Mouse (Mus musculus): ENCODE measurements around the gene Lrrfip2. TPM values are rescaled to one million over a fixed set of nuclear protein-coding genes. Genes with fewer than 3 reads are reported as not detected.

The Lrrfip2 gene
- total and polyA plus RNA-seq, 3 experiments, result 16.6 to 30.9 (median 25.2) TPM

GRCm38 (mm10) chr9:111208185-111208584 is 90.8 kb downstream of the Lrrfip2 start:
- no peak overlapping the region for H3K9ac ChIP-seq (ENCODE audit: insufficient read depth, low read depth)
- dilution Hi-C loops (cut with MboI; ENCODE audit: extremely low pct_ligation_motif_present, extremely low pct_unique_long_range_greater_than_20kb, low sequenced_read_pairs) (no loop called here), in situ Hi-C loops (cut with MboI; ENCODE audit: low pct_ligation_motif_present, low pct_unique_long_range_greater_than_20kb, low sequenced_read_pairs) (no loop called here)
- H3K27me3 ChIP-seq (replicated peaks), result no peaks in the 10 kb centered on the region
- H3K4me2 ChIP-seq (ENCODE audit: insufficient read depth, low read depth, poor library complexity, severe bottlenecking), result no peak overlapping the region
- H3K36me3 ChIP-seq (replicated peaks in 1 of 2; ENCODE audit: control insufficient read depth in 1 of 2, insufficient read depth in 1 of 2, low read length in 1 of 2), result peaks cover 6 to 28% of the 10 kb centered on the region in 2 experiments
- H3K4me1 ChIP-seq (ENCODE audit: control insufficient read depth in 1 of 2, insufficient read depth in 2 of 2), result peaks cover 3 to 20% of the 10 kb centered on the region in 2 experiments; a peak in 2 of 4 replicates
- no peaks in the 10 kb centered on the region for H3K79me2 ChIP-seq (replicated peaks; ENCODE audit: control insufficient read depth, extremely low read depth, insufficient read depth, poor library complexity, severe bottlenecking)
- TF ChIP-seq CHD1 (IDR thresholded peaks at IDR 0.05; ENCODE audit: low read depth, low read length), result no peak
- TF ChIP-seq TBP (conservative IDR thresholded peaks at IDR 0.05; ENCODE audit: low read depth, low read length), result no peak
- no peak for TF ChIP-seq UBTF (IDR thresholded peaks at IDR 0.05; ENCODE audit: low read depth, low read length)
- TF ChIP-seq NRF1 (IDR thresholded peaks at IDR 0.05; ENCODE audit: low read depth, low read length), result no peak
- no peak for TF ChIP-seq MYC (IDR thresholded peaks at IDR 0.05; ENCODE audit: low read depth, low read length)
- no peak for TF ChIP-seq USF2 (conservative IDR thresholded peaks at IDR 0.05; ENCODE audit: low read depth, low read length)
- TF ChIP-seq E2F4 (IDR thresholded peaks at IDR 0.05; ENCODE audit: insufficient replicate concordance, low read depth, low read length), result no peak
- no peak for TF ChIP-seq ZNF384 (IDR thresholded peaks at IDR 0.05; ENCODE audit: low read depth, low read length)
- no peak overlapping the region for H3K4me3 ChIP-seq (replicated peaks in 1 of 3; ENCODE audit: low read depth in 2 of 3, low read length in 2 of 3, poor library complexity in 1 of 3)
- H3K9me3 ChIP-seq (replicated peaks; ENCODE audit: low read length), result no peaks in the 10 kb centered on the region
- no peak overlapping the region for H3K27ac ChIP-seq (ENCODE audit: insufficient read depth, low read depth)
- no peak for DNase-seq (ENCODE audit: extremely low read depth)

DNA sequence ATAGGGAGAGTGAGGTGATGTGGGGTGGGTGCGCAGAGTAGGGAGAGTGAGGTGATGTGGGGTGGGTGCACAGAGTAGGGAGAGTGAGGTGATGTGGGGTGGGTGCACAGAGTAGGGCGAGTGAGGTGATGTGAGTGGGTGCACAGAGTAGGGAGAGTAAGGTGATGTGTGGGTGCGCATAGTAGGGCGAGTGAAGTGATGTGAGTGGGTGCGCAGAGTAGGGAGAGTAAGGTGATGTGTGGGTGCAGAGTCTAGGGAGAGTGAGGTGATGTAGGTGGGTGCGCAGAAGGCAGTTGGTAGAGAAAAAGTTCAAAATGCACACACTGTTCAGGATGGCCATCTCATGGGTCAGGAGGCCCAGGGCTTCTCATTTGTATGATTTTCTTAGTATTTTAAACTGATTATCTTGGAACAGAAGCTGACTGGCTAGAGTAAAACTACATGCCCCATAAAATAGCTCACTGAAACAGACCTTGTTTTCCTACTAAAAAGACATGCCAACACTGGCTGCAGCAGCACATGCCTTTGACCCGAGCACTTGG is 91.8 kb downstream of the Lrrfip2 start:
- H3K79me2 ChIP-seq (replicated peaks; ENCODE audit: control insufficient read depth, extremely low read depth, insufficient read depth, poor library complexity, severe bottlenecking), result no peaks in the 10 kb centered on the region
- H3K4me1 ChIP-seq (ENCODE audit: control insufficient read depth in 1 of 2, insufficient read depth in 2 of 2), result peaks cover 3 to 31% of the 10 kb centered on the region in 2 experiments; a peak in 2 of 4 replicates
- H3K9ac ChIP-seq (ENCODE audit: insufficient read depth, low read depth), result no peak overlapping the region
- no peaks in the 10 kb centered on the region for H3K27me3 ChIP-seq (replicated peaks)
- no peak overlapping the region for H3K4me3 ChIP-seq (replicated peaks in 1 of 3; ENCODE audit: low read depth in 2 of 3, low read length in 2 of 3, poor library complexity in 1 of 3)
- dilution Hi-C loops (cut with MboI; ENCODE audit: extremely low pct_ligation_motif_present, extremely low pct_unique_long_range_greater_than_20kb, low sequenced_read_pairs), result no loop called here
- H3K36me3 ChIP-seq (replicated peaks in 1 of 2; ENCODE audit: control insufficient read depth in 1 of 2, insufficient read depth in 1 of 2, low read length in 1 of 2), result peaks cover 6 to 28% of the 10 kb centered on the region in 2 experiments
- in situ Hi-C loops (cut with MboI; ENCODE audit: low pct_ligation_motif_present, low pct_unique_long_range_greater_than_20kb, low sequenced_read_pairs), result no loop called here
- H3K9me3 ChIP-seq (replicated peaks; ENCODE audit: low read length), result no peaks in the 10 kb centered on the region
- no peak for DNase-seq (ENCODE audit: extremely low read depth)
- no peak overlapping the region for H3K4me2 ChIP-seq (ENCODE audit: insufficient read depth, low read depth, poor library complexity, severe bottlenecking)
- TF ChIP-seq MYC (IDR thresholded peaks at IDR 0.05; ENCODE audit: low read depth, low read length) (no peak), MAZ (IDR thresholded peaks at IDR 0.05; ENCODE audit: low read depth, low read length) (no peak), NELFE (IDR thresholded peaks at IDR 0.05; ENCODE audit: low read depth, low read length) (no peak), ZKSCAN1 (IDR thresholded peaks at IDR 0.05; ENCODE audit: borderline replicate concordance, low read depth, low read length) (peak; percentile 92), POLR2A (IDR thresholded peaks at IDR 0.05; ENCODE audit: low read depth, low read length) (no peak), RAD21 (IDR thresholded peaks at IDR 0.05; ENCODE audit: low read depth, low read length) (no peak), UBTF (IDR thresholded peaks at IDR 0.05; ENCODE audit: low read depth, low read length) (no peak)
- no peak overlapping the region for H3K27ac ChIP-seq (ENCODE audit: insufficient read depth, low read depth)

GRCm38 (mm10) chr9:111210412-111210811 is 93.0 kb downstream of the Lrrfip2 start:
- Histone ChIP-seq H3K79me2 (replicated peaks; ENCODE audit: control insufficient read depth, extremely low read depth, insufficient read depth, poor library complexity, severe bottlenecking) (no peaks in the 10 kb centered on the region), H3K4me2 (ENCODE audit: insufficient read depth, low read depth, poor library complexity, severe bottlenecking) (no peak overlapping the region), H3K27ac (ENCODE audit: insufficient read depth, low read depth) (no peak overlapping the region), H3K9ac (ENCODE audit: insufficient read depth, low read depth) (no peak overlapping the region), H3K4me1 (ENCODE audit: control insufficient read depth in 1 of 2, insufficient read depth in 2 of 2) (peaks cover 3 to 35% of the 10 kb centered on the region in 2 experiments; a peak in 2 of 4 replicates), H3K36me3 (replicated peaks in 1 of 2; ENCODE audit: control insufficient read depth in 1 of 2, insufficient read depth in 1 of 2, low read length in 1 of 2) (peaks cover 7 to 34% of the 10 kb centered on the region in 2 experiments), H3K9me3 (replicated peaks; ENCODE audit: low read length) (no peaks in the 10 kb centered on the region), H3K4me3 (replicated peaks in 1 of 3; ENCODE audit: low read depth in 2 of 3, low read length in 2 of 3, poor library complexity in 1 of 3) (no peak overlapping the region), H3K27me3 (replicated peaks) (no peaks in the 10 kb centered on the region)
- TF ChIP-seq CHD1 (IDR thresholded peaks at IDR 0.05; ENCODE audit: low read depth, low read length) (no peak), CTCF (conservative IDR thresholded peaks at IDR 0.05 in 1 of 2, IDR thresholded peaks at IDR 0.05 in 1 of 2; ENCODE audit: low read depth in 2 of 2, low read length in 2 of 2) (no peak), MEF2A (IDR thresholded peaks at IDR 0.05; ENCODE audit: borderline replicate concordance, low read depth, low read length) (no peak), ZKSCAN1 (IDR thresholded peaks at IDR 0.05; ENCODE audit: borderline replicate concordance, low read depth, low read length) (no peak), MYC (IDR thresholded peaks at IDR 0.05; ENCODE audit: low read depth, low read length) (no peak), JUN (IDR thresholded peaks at IDR 0.05; ENCODE audit: insufficient read depth, low read depth, low read length) (no peak), ETS1 (conservative IDR thresholded peaks at IDR 0.05; ENCODE audit: low read depth, low read length) (no peak), POLR2A (IDR thresholded peaks at IDR 0.05; ENCODE audit: low read depth, low read length) (no peak), ZMIZ1 (IDR thresholded peaks at IDR 0.05; ENCODE audit: low read depth, low read length) (no peak), MXI1 (IDR thresholded peaks at IDR 0.05; ENCODE audit: low read depth, low read length) (no peak), IRF4 (IDR thresholded peaks at IDR 0.05; ENCODE audit: low read depth, low read length) (no peak), GABPA (IDR thresholded peaks at IDR 0.05; ENCODE audit: insufficient replicate concordance, low read depth, low read length) (no peak), USF2 (conservative IDR thresholded peaks at IDR 0.05; ENCODE audit: low read depth, low read length) (no peak), MAFK (IDR thresholded peaks at IDR 0.05; ENCODE audit: insufficient replicate concordance, low read length) (no peak), USF1 (IDR thresholded peaks at IDR 0.05; ENCODE audit: low read depth, low read length) (no peak)
- DNase-seq (ENCODE audit: extremely low read depth), result no peak
- in situ Hi-C loops (cut with MboI; ENCODE audit: low pct_ligation_motif_present, low pct_unique_long_range_greater_than_20kb, low sequenced_read_pairs) (loop anchor here (10.0 kb wide), 1 partner anchor 116 kb away; no protein-coding TSS in a partner anchor), dilution Hi-C loops (cut with MboI; ENCODE audit: extremely low pct_ligation_motif_present, extremely low pct_unique_long_range_greater_than_20kb, low sequenced_read_pairs) (no loop called here)
